Mouse (Mus musculus) lung, embryonic 16.5 days (tissue): ENCODE results near the gene F2rl1. TPM values are rescaled to one million over a fixed set of nuclear protein-coding genes. Genes with fewer than 3 reads are reported as not detected.
A peak's percentile ranks its signal among the peaks of the same experiment; 100 is the strongest.

ENCODE experiments used
- ATAC-seq: fragments of 200-750 bp; cut with Nextera tagmentation; 2 replicates; pipeline ENCODE4 v1.8.0; 2017; ENCODE audit warnings: low read depth, mild to moderate bottlenecking, moderate library complexity
- H3K27ac ChIP-seq: fragments of 300-500 bp; sonication (generic); 2 replicates; pipeline ENCODE4 v1.5.1; 2014; ENCODE audit warnings: mild to moderate bottlenecking, control low read depth, low read length
- H3K27me3 ChIP-seq: fragments of 300-500 bp; sonication (generic); 2 replicates; pipeline ENCODE4 v1.6.1; 2014; ENCODE audit warnings: low read depth, low read length, mixed read lengths; ENCODE audit not compliant: control insufficient read depth, insufficient read depth
- H3K36me3 ChIP-seq: fragments of 300-500 bp; sonication (generic); 2 replicates; pipeline ENCODE4 v1.6.1; 2014; ENCODE audit warnings: low read length; ENCODE audit not compliant: control insufficient read depth, insufficient read depth
- H3K4me1 ChIP-seq: fragments of 300-500 bp; sonication (generic); replicated peaks from 2 replicates; pipeline ENCODE4 v1.6.1; 2014; ENCODE audit warnings: low read length, mixed read lengths; ENCODE audit not compliant: control insufficient read depth, insufficient read depth
- H3K4me2 ChIP-seq: fragments of 300-500 bp; sonication (generic); 2 replicates; pipeline ENCODE4 v1.6.1; 2014; ENCODE audit warnings: low read depth, low read length, control low read depth
- H3K4me3 ChIP-seq: fragments of 300-500 bp; sonication (generic); 2 replicates; pipeline ENCODE4 v1.5.1; 2014; ENCODE audit warnings: mild to moderate bottlenecking, low read length, control low read depth
- H3K9ac ChIP-seq: fragments of 300-500 bp; sonication (generic); 2 replicates; pipeline ENCODE4 v1.6.1; 2014; ENCODE audit warnings: low read length, control low read depth
- H3K9me3 ChIP-seq: fragments of 300-500 bp; sonication (generic); 2 replicates; pipeline ENCODE4 v1.6.1; 2016; ENCODE audit warnings: low read length; ENCODE audit not compliant: control insufficient read depth
- WGBS: fragments of 180-500 bp; shearing (Covaris S2); extraction: QIAGEN DNeasy Blood & Tissue Kit; methylation state at CpG from one replicate; pipeline ENCODE4 v1.1.7; 2014; 5-methylcytosine and 5-hydroxymethylcytosine counted together
- polyA plus RNA-seq: library from polyadenylated mRNA; unstranded; fragments of >200 nt; fragmentation: Nextera tagmentation; extraction: Ambion mirVana; gene quantifications from 2 replicates; pipeline ENCODE4 v1.2.1, GENCODE M21; 2015

F2rl1 gene
- polyA plus RNA-seq, 1 experiment from 2014 or later, result 5.5 TPM

- no peak overlapping the region for H3K9ac ChIP-seq
- H3K27me3 ChIP-seq, result no peaks in the 10 kb centered on the region
- no peak overlapping the region for H3K4me3 ChIP-seq
- H3K36me3 ChIP-seq, result no peaks in the 10 kb centered on the region
- 0 out of 2 replicates have a peak overlapping the region, but pooled peaks have one; percentile 57 for H3K27ac ChIP-seq
- no peak overlapping the region for H3K4me2 ChIP-seq
- 18% methylated on average over 5 of the region's 5 CpGs for WGBS
- peak; percentile 79 for ATAC-seq
- H3K9me3 ChIP-seq, result no peaks in the 10 kb centered on the region
- peaks cover 3% of the 10 kb centered on the region for H3K4me1 ChIP-seq
These were observed 40.4 kb downstream of the F2rl1 start for GRCm38 (mm10) chr13:95484664-95485063.

DNA sequence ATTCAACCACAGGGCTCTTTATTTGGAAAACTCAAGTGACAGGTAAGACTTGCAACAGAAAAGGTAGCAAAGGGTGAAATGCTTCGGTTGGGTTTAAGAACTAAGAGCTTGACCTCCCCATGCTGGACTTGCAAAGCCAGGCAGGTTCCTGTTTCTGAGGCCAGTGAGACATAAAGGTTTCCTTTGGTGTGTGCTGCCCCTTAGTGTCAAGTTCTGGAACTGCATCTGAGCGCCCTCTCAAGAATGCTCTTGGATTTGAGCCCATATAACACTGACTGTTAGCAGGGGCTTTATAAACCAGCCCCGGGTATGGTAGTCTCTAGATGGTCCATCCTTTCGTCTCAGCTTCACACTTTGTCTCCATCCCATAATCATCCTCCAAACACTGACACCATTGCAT lies 43.6 kb downstream of the F2rl1 start:
- Histone ChIP-seq H3K9me3 (no peaks in the 10 kb centered on the region), H3K4me2 (no peak overlapping the region), H3K27ac (no peak overlapping the region), H3K4me1 (peaks cover 3% of the 10 kb centered on the region), H3K36me3 (no peaks in the 10 kb centered on the region), H3K9ac (no peak overlapping the region), H3K27me3 (no peaks in the 10 kb centered on the region), H3K4me3 (no peak overlapping the region)
- peak; percentile 45; the same call in 1 of the 2 replicates for ATAC-seq
- WGBS, result 2% methylated on average over 4 of the region's 4 CpGs

DNA sequence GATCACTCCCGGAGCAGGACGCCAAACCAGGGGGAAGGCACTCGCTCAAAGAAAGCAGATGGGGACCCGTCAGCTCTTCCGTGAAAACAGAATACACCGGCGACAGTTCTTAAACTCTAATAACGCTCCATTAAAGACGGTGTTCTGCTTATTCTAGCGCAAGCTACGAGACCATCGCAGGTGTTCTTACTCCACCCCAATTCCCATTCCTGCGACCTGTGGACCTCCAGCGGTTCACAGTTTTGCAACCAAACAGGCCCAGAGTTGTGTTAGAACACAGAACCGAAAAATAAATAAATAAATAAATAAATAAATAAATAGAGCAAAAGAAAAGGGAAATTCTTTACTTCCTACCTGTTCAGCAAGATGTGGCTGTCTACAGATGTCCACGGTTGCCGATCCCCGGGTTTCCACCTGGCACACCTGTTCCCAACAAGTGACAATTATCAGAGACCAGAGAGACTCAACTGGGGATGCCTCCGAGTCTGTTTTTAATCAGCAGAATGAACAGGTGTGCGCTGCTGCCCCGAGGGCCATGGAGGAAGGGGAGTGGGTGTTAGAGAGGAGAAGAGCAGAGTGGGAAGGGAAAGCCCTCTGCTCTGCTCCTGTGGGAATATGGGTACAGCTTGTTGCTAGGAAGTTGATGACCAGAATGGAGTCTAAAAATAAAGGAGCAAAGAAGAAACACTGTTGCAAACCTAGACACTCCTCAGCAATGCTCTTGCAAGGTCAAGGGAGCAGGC lies 46.2 kb downstream of the F2rl1 start, which contains the start of gene S100z:
S100z (minus strand) TSS at position 51 of the 743 bp plus-strand sequence.
- Histone ChIP-seq H3K9ac (no peak within 1 kb of the TSS), H3K36me3 (no peaks in the 10 kb centered on the region), H3K4me3 (no peak within 1 kb of the TSS), H3K4me2 (no peak within 1 kb of the TSS), H3K27ac (no peak within 1 kb of the TSS), H3K9me3 (no peaks in the 10 kb centered on the region), H3K4me1 (no peaks in the 10 kb centered on the region; the same call in 1 of the 2 replicates), H3K27me3 (no peaks in the 10 kb centered on the region)
- WGBS, result 87% methylated on average over 21 of the region's 21 CpGs
- ATAC-seq, result no peak

DNA sequence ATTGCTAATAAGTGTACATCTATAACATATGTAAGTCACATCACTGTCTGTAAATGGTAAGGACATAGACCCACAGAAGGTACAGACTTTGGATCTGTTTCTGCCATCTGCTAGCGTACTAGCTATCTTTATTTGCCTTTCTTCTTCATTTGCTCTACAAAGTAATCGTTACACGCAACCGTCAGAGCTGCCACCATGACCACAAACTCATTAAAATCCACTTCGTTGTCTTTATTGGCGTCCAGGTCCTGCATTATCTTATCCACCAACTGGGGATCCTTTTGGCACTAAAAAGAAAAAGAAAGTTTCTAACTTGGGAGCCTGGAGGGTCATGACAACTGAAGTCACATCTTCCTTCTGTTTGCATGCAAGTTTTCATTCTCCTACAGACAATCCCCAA lies 47.9 kb downstream of the F2rl1 start:
- WGBS, result 68% methylated on average over 6 of the region's 6 CpGs
- H3K36me3 ChIP-seq, result no peaks in the 10 kb centered on the region
- no peaks in the 10 kb centered on the region for H3K27me3 ChIP-seq
- H3K4me1 ChIP-seq, result no peaks in the 10 kb centered on the region
- H3K27ac ChIP-seq, result no peak overlapping the region
- H3K4me3 ChIP-seq, result no peak overlapping the region
- H3K4me2 ChIP-seq, result no peak overlapping the region
- ATAC-seq, result no peak
- H3K9ac ChIP-seq, result no peak overlapping the region
- no peaks in the 10 kb centered on the region for H3K9me3 ChIP-seq

GRCm38 (mm10) chr13:95475124-95475523 lies 49.9 kb downstream of the F2rl1 start:
- 22% methylated on average over 7 of the region's 7 CpGs for WGBS
- H3K27me3 ChIP-seq, result no peaks in the 10 kb centered on the region
- no peaks in the 10 kb centered on the region for H3K4me1 ChIP-seq
- H3K4me3 ChIP-seq, result no peak overlapping the region
- no peak overlapping the region for H3K4me2 ChIP-seq
- no peak overlapping the region for H3K27ac ChIP-seq
- no peaks in the 10 kb centered on the region for H3K9me3 ChIP-seq
- H3K9ac ChIP-seq, result no peak overlapping the region
- H3K36me3 ChIP-seq, result no peaks in the 10 kb centered on the region
- ATAC-seq, result no peak

DNA sequence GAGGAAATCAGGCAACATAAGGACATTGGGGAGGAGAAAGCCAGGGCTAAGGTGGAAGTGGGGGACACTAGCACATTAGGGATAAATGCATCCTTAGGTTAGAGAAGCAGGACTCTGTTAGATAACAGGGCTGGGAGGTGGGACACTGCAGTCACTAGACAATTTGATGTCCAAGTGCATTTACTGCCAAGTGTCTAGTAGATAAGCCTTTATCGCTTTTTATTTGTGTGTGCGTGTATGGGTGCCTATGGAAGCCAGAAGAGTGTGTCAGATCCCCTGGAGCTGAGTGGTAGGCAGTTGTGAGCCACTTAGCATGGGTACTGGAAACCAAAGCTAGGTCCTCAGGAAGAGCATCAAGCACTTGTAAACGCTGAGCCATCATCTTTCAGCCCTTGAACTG lies 50.7 kb downstream of the F2rl1 start:
- Histone ChIP-seq H3K4me3 (no peak overlapping the region), H3K4me2 (no peak overlapping the region), H3K27ac (no peak overlapping the region), H3K9ac (no peak overlapping the region), H3K27me3 (no peaks in the 10 kb centered on the region), H3K4me1 (no peaks in the 10 kb centered on the region), H3K36me3 (no peaks in the 10 kb centered on the region), H3K9me3 (no peaks in the 10 kb centered on the region)
- WGBS, result 73% methylated on average over 3 of the region's 3 CpGs
- no peak for ATAC-seq

GRCm38 (mm10) chr13:95470970-95471369 lies 54.1 kb downstream of the F2rl1 start:
- Histone ChIP-seq H3K4me1 (no peaks in the 10 kb centered on the region), H3K9me3 (no peaks in the 10 kb centered on the region), H3K9ac (no peak overlapping the region), H3K4me2 (no peak overlapping the region), H3K36me3 (no peaks in the 10 kb centered on the region), H3K27me3 (no peaks in the 10 kb centered on the region), H3K27ac (no peak overlapping the region), H3K4me3 (no peak overlapping the region)
- no peak for ATAC-seq
- WGBS, result 69% methylated on average over 2 of the region's 2 CpGs

Other genes with a start within 250 kb of the F2rl1 start
- 51.8 and 59.9 TPM in 2 replicates for gene Zbed3, start 201.6 kb downstream of the F2rl1 start, polyA plus RNA-seq
- gene Aggf1, start 149.9 kb downstream of the F2rl1 start, polyA plus RNA-seq, result 27.0 and 28.5 TPM in 2 replicates
- gene Crhbp, start 80.3 kb downstream of the F2rl1 start, polyA plus RNA-seq, result 0.18 TPM in 1 of 2 replicates, not detected in the other
- gene S100z, start 46.5 kb downstream of the F2rl1 start, polyA plus RNA-seq, result not detected in 2 replicates
- 123 and 124 TPM in 2 replicates for gene F2r, start 93.3 kb upstream of the F2rl1 start, polyA plus RNA-seq
- gene F2rl2, start 171.6 kb upstream of the F2rl1 start, polyA plus RNA-seq, result 0.54 and 0.64 TPM in 2 replicates